ENCODE assay signal across 7 mouse cellular contexts in the genomic region with DNA sequence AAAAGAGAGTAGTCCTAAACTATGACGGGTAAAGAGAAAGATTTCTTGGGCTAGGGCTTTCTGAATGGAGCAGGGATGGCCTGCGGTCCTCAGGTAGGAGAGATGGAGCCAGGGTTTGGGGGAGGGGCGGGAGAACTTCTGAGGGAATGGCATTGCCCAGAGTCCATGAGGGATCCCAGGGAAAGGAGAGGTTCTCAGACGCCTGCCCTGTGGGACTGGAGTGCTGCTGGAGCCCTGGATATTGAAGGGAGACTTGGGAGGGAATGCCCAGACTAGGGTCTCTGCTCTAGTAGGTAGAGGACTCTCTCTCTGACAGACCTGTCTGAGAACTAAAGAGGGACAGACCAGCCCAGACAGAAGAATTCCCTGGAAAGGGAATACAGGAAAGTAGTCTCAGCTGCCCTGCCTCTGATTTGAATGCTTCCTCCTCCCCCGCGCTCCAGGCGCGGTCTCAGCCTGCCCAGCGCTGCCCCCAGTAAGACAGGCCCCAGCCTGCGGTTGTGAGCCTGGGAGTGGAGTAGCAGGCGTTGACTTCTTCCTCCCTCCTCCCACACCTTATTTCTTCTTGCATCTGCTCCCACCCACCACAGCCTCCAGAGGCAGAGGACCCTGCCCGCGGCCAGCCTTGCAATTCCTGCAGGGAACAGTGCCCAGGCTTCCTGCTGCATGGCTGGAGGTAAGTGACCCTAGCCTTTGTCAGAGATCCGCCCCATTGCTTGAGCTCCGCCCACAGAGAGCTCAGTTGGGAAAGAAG. TPM values are rescaled to one million over a fixed set of nuclear protein-coding genes. Genes with fewer than 3 reads are reported as not detected.
DNase-seq lines count a peak whose midpoint lies in the region; ATAC-seq and TF ChIP-seq lines count a peak whose summit lies in the region.

No protein-coding gene starts in this region.

- H3K4me1 ChIP-seq in embryonic fibroblast, embryonic 13.5 days (ENCODE audit: control insufficient read depth, insufficient read depth, low read length): 0 out of 2 replicates have a peak, but pooled peaks cover 2% of the 10 kb centered on the region
- peaks cover 11% of the 10 kb centered on the region; the same call in 1 of the 2 replicates for H3K4me1 ChIP-seq in limb, embryonic 13.5 days
- no peaks in the 10 kb centered on the region; the same call in 1 of the 2 replicates for H3K4me1 ChIP-seq in midbrain, embryonic 15.5 days

- peak overlapping the region; percentile 65 for H3K4me2 ChIP-seq in limb, embryonic 13.5 days (replicated peaks)
- H3K4me2 ChIP-seq in midbrain, embryonic 15.5 days: no peak overlapping the region; the same call in 1 of the 2 replicates

- 14% methylated on average over 15 of the region's 15 CpGs for WGBS in limb, embryonic 13.5 days
- WGBS in midbrain, embryonic 15.5 days: 35% methylated on average over 15 of the region's 15 CpGs

- H3K4me3 ChIP-seq in embryonic fibroblast, embryonic 13.5 days (ENCODE audit: insufficient read depth, low read length): peak overlapping the region; percentile 23
- H3K4me3 ChIP-seq in limb, embryonic 13.5 days: peak overlapping the region; percentile 51
- no peak overlapping the region for H3K4me3 ChIP-seq in midbrain, embryonic 15.5 days

- peak; percentile 51 to 65; a peak in 1 of 4 replicates for ATAC-seq in hematopoietic stem cell, adult 5-6 weeks (replicated peaks in 1 of 2; ENCODE audit: insufficient read depth in 1 of 2, low FRiP score in 2 of 2, low TSS enrichment in 1 of 2, low read depth in 1 of 2, poor library complexity in 2 of 2, severe bottlenecking in 2 of 2)
- peak; percentile 54 for ATAC-seq in limb, embryonic 13.5 days (ENCODE audit: low FRiP score, low read depth)
- 0 out of 2 replicates have a peak, but pooled peaks have one; percentile 4 for ATAC-seq in midbrain, embryonic 15.5 days (replicated peaks)

- peak; percentile 59 for TF ChIP-seq POLR2A in embryonic fibroblast, embryonic 13.5 days (IDR thresholded peaks at IDR 0.05; ENCODE audit: low read depth, low read length)

- H3K9me3 ChIP-seq in limb, embryonic 13.5 days: no peaks in the 10 kb centered on the region
- no peaks in the 10 kb centered on the region for H3K9me3 ChIP-seq in midbrain, embryonic 15.5 days

- H3K9ac ChIP-seq in limb, embryonic 13.5 days: peak overlapping the region; percentile 70
- no peak overlapping the region for H3K9ac ChIP-seq in midbrain, embryonic 15.5 days

- no peaks in the 10 kb centered on the region for H3K36me3 ChIP-seq in limb, embryonic 13.5 days
- H3K36me3 ChIP-seq in midbrain, embryonic 15.5 days (replicated peaks): no peaks in the 10 kb centered on the region

- H3K27ac ChIP-seq in embryonic fibroblast, embryonic 13.5 days (ENCODE audit: insufficient read depth, low read length): peak overlapping the region; percentile 41
- H3K27ac ChIP-seq in limb, embryonic 13.5 days: peak overlapping the region; percentile 33
- no peak overlapping the region for H3K27ac ChIP-seq in midbrain, embryonic 15.5 days

- H3K27me3 ChIP-seq in limb, embryonic 13.5 days: no peaks in the 10 kb centered on the region
- H3K27me3 ChIP-seq in midbrain, embryonic 15.5 days (replicated peaks): no peaks in the 10 kb centered on the region

- TF ChIP-seq CTCF in embryonic fibroblast, embryonic 13.5 days (IDR thresholded peaks at IDR 0.05; ENCODE audit: borderline replicate concordance, insufficient read depth, low read length): no peak

- peak; percentile 58 for DNase-seq in adrenal gland, postnatal 25 days
- no peak for DNase-seq in right cerebral cortex, postnatal 14 days
- DNase-seq in thymus, postnatal 14 days: no peak

RNA-seq across cellular contexts. Expression of gene Prickle3, which starts 1.1 kb away (rescaled TPM):
- 17.9 and 20.0 TPM in 2 replicates for total RNA-seq in adrenal gland, postnatal 25 days (2021)
- 7.0 TPM in 2 replicates for polyA plus RNA-seq in embryonic fibroblast, embryonic 13.5 days (2011; ENCODE audit: insufficient read length, low read depth, missing spikeins)
- total RNA-seq in hematopoietic stem cell, adult 5-6 weeks (2017): 8.3 and 12.4 TPM in 2 replicates
- polyA plus RNA-seq in limb, embryonic 13.5 days (2015; fragmentation: Nextera tagmentation; extraction: Ambion mirVana): 9.6 and 10.0 TPM in 2 replicates
- 1.6 and 1.7 TPM in 2 replicates for polyA plus RNA-seq in midbrain, embryonic 15.5 days (2015; fragmentation: Nextera tagmentation; extraction: Ambion mirVana)

RNA-seq across cellular contexts. Expression of gene Plp2, which starts 13.0 kb away (rescaled TPM):
- 62.4 and 70.9 TPM in 2 replicates for total RNA-seq in adrenal gland, postnatal 25 days (2021)
- 305 and 316 TPM in 2 replicates for polyA plus RNA-seq in embryonic fibroblast, embryonic 13.5 days (2011; ENCODE audit: insufficient read length, low read depth, missing spikeins)
- 79.7 and 95.8 TPM in 2 replicates for total RNA-seq in hematopoietic stem cell, adult 5-6 weeks (2017)
- 108 and 114 TPM in 2 replicates for polyA plus RNA-seq in limb, embryonic 13.5 days (2015; fragmentation: Nextera tagmentation; extraction: Ambion mirVana)
- polyA plus RNA-seq in midbrain, embryonic 15.5 days (2015; fragmentation: Nextera tagmentation; extraction: Ambion mirVana): 17.5 and 19.7 TPM in 2 replicates

RNA-seq across cellular contexts. Expression of gene Syp, which starts 19.9 kb away (rescaled TPM):
- 28.5 and 34.6 TPM in 2 replicates for total RNA-seq in adrenal gland, postnatal 25 days (2021)
- polyA plus RNA-seq in embryonic fibroblast, embryonic 13.5 days (2011; ENCODE audit: insufficient read length, low read depth, missing spikeins): 0.18 and 0.19 TPM in 2 replicates
- 0.94 and 1.1 TPM in 2 replicates for total RNA-seq in hematopoietic stem cell, adult 5-6 weeks (2017)
- 0.93 and 1.4 TPM in 2 replicates for polyA plus RNA-seq in limb, embryonic 13.5 days (2015; fragmentation: Nextera tagmentation; extraction: Ambion mirVana)
- 176 and 179 TPM in 2 replicates for polyA plus RNA-seq in midbrain, embryonic 15.5 days (2015; fragmentation: Nextera tagmentation; extraction: Ambion mirVana)

RNA-seq across cellular contexts. Expression of gene Magix, which starts 22.8 kb away (rescaled TPM):
- 0.52 and 0.86 TPM in 2 replicates for total RNA-seq in adrenal gland, postnatal 25 days (2021)
- polyA plus RNA-seq in embryonic fibroblast, embryonic 13.5 days (2011; ENCODE audit: insufficient read length, low read depth, missing spikeins): not detected in 2 replicates
- 0.40 and 0.75 TPM in 2 replicates for total RNA-seq in hematopoietic stem cell, adult 5-6 weeks (2017)
- polyA plus RNA-seq in limb, embryonic 13.5 days (2015; fragmentation: Nextera tagmentation; extraction: Ambion mirVana): 0.22 and 0.40 TPM in 2 replicates
- polyA plus RNA-seq in midbrain, embryonic 15.5 days (2015; fragmentation: Nextera tagmentation; extraction: Ambion mirVana): 0.09 TPM in 1 of 2 replicates, not detected in the other

RNA-seq across cellular contexts. Expression of gene Gpkow, which starts 38.7 kb away (rescaled TPM):
- total RNA-seq in adrenal gland, postnatal 25 days (2021): 50.4 and 54.9 TPM in 2 replicates
- polyA plus RNA-seq in embryonic fibroblast, embryonic 13.5 days (2011; ENCODE audit: insufficient read length, low read depth, missing spikeins): 26.0 and 29.8 TPM in 2 replicates
- 20.3 and 25.5 TPM in 2 replicates for total RNA-seq in hematopoietic stem cell, adult 5-6 weeks (2017)
- 40.8 and 42.6 TPM in 2 replicates for polyA plus RNA-seq in limb, embryonic 13.5 days (2015; fragmentation: Nextera tagmentation; extraction: Ambion mirVana)
- polyA plus RNA-seq in midbrain, embryonic 15.5 days (2015; fragmentation: Nextera tagmentation; extraction: Ambion mirVana): 44.9 and 45.8 TPM in 2 replicates

Comparison
In these comparisons a context has a peak if more than half of its experiments do, and no peak if none do; other contexts are left out.
1. ATAC-seq: peak in every context shown above with its lines; median percentile 58 in hematopoietic stem cell, adult 5-6 weeks; 54 in limb, embryonic 13.5 days; 4 in midbrain, embryonic 15.5 days.
2. RNA of gene Syp, which starts 19.9 kb away (polyA plus RNA-seq): 176 to 179 TPM in midbrain, embryonic 15.5 days; 0.93 to 1.4 TPM in limb, embryonic 13.5 days and 0.18 to 0.19 TPM in embryonic fibroblast, embryonic 13.5 days; every median in the first group is over 10 times any median in the second.